Mouse (Mus musculus) erythroblast, embryonic 14.5 days (primary cell): Measurements from ENCODE around the gene Tmem164.

Experiments used
- GATA1 ChIP-seq: IDR thresholded peaks from 2 replicates; pipeline ENCODE4 v1.6.1; 2012; ENCODE audit warnings: low read length, inconsistent platforms, mixed read lengths
- TAL1 ChIP-seq: IDR thresholded peaks from 3 replicates; pipeline ENCODE4 v1.6.1; 2012; ENCODE audit warnings: low read length, inconsistent platforms, mixed read lengths

DNA sequence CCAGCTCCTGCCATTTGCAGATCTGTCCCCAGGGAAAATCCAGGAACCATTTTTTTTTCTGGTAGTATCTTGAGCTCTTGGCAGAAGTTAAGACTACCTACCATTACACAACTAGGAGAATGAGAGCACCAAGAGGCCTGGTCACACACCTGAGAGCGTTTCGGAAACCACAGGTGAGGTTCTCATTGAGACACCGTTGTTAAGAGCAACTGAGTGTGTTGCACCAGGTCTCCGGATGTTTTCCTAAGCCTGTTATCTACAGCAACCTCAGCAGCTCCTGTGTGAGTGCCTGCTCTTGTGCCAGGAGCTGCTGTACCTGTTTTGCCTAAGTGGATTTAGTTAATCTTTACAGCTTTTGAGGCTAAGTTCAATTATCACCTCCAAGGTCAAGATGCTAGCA is 92.5 kb downstream of the Tmem164 start:
- TF ChIP-seq GATA1 (no peak), TAL1 (no peak)
